Mouse (Mus musculus) kidney, adult 2 months (tissue): ENCODE measurements around the gene Ppp1r9a. TPM values are rescaled to one million over a fixed set of nuclear protein-coding genes. Genes with fewer than 3 reads are reported as not detected.

Experiments used
- DNase-seq: peaks from one replicate; pipeline ENCODE4 v3.0.0; 2021
- H3K27ac ChIP-seq: fragments of 200-500 bp; 2 replicates; pipeline ENCODE4 v1.5.1; 2012; ENCODE audit warnings: low read depth, low read length, control low read depth, inconsistent platforms; ENCODE audit not compliant: insufficient read depth
- H3K27me3 ChIP-seq: fragments of 200-500 bp; replicated peaks from 2 replicates; pipeline ENCODE4 v1.6.1; 2012; ENCODE audit warnings: mild to moderate bottlenecking, moderate library complexity, low read length, inconsistent platforms; ENCODE audit not compliant: control insufficient read depth, insufficient read depth
- H3K36me3 ChIP-seq: fragments of 200-500 bp; 2 replicates; pipeline ENCODE4 v1.6.1; 2012; ENCODE audit warnings: mild to moderate bottlenecking, moderate library complexity, low read length, inconsistent platforms; ENCODE audit not compliant: control insufficient read depth, insufficient read depth
- H3K4me1 ChIP-seq: fragments of 200-500 bp; 2 replicates; pipeline ENCODE4 v1.6.1; 2011; ENCODE audit warnings: low read length; ENCODE audit not compliant: control insufficient read depth, insufficient read depth
- H3K4me3 ChIP-seq: fragments of 200-500 bp; 2 replicates; pipeline ENCODE4 v1.5.1; 2011; ENCODE audit warnings: mild to moderate bottlenecking, low read depth, low read length, control low read depth; ENCODE audit not compliant: insufficient read depth
- CTCF ChIP-seq: fragments of 200-500 bp; conservative IDR thresholded peaks from 2 replicates; pipeline ENCODE4 v1.5.1; 2011; ENCODE audit warnings: low read depth, mild to moderate bottlenecking, control low read depth, low read length, moderate library complexity, mixed read lengths; ENCODE audit not compliant: insufficient read depth, insufficient read length
- POLR2A ChIP-seq: fragments of 200-500 bp; IDR thresholded peaks from one replicate; pipeline ENCODE4 v1.6.1; 2011; ENCODE audit warnings: low read depth, low read length, control low read depth
- WGBS: fragments of 180-500 bp; shearing (Covaris S2); methylation state at CpG from one replicate; pipeline ENCODE4 v1.1.7; 2018; 5-methylcytosine and 5-hydroxymethylcytosine counted together
- polyA plus RNA-seq: library from polyadenylated mRNA; depleted of rRNA; stranded (reverse); fragments of >200 nt; gene quantifications from 2 replicates; pipeline ENCODE4 v1.2.3, GENCODE M21; 2012

Gene Ppp1r9a
- polyA plus RNA-seq, 1 experiment = 3.0 TPM

DNA sequence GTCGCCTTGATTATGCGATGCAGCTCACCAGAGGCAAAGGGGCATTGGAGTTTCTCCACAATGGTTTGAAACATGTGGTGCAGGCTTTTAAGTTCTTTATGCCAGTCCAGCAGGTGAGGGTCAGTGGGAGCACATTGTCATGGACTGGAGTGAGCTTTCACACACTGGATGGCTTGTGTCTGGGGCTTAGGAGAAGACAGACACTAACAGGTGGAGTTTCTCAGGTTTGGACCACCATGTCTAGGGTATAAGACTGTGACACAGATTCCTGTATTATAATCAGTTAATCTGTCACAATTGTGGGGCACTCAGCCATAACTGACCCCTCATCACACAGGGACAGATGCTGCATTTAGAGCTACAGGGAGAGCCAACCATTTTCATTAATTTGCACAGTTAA is 124.5 kb downstream of the Ppp1r9a start:
- Histone ChIP-seq H3K36me3 (no peaks in the 10 kb centered on the region), H3K4me3 (no peak overlapping the region), H3K27me3 (no peaks in the 10 kb centered on the region), H3K27ac (no peak overlapping the region), H3K4me1 (peaks cover 3% of the 10 kb centered on the region; the same call in 1 of the 2 replicates)
- WGBS = 97% methylated on average over 2 of the region's 2 CpGs
- TF ChIP-seq CTCF = no peak
- no peak for DNase-seq

DNA sequence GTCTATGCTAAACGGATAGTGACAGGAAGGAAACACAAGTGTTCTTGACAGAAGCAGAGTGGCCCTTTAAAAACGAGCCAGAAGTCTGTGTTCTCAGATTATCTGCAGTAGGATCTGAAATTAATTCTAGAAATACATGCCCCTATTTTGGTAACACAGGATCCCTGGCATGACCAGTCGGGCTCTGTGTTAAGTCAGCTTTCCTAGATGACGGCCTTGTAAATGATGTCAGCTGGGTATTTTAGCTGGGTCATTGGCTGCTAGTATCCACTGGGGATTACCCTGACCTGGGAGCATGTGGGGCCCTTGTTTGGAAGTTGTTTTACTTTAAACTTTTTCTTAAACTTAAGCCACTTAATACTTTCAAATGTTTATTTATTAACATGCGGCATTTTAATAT is 125.1 kb downstream of the Ppp1r9a start:
- WGBS = 65% methylated on average over 5 of the region's 5 CpGs
- no peak overlapping the region for H3K27ac ChIP-seq
- no peak for TF ChIP-seq POLR2A
- TF ChIP-seq CTCF = no peak
- no peak overlapping the region for H3K4me3 ChIP-seq
- peaks cover 3% of the 10 kb centered on the region; the same call in 1 of the 2 replicates for H3K4me1 ChIP-seq
- H3K36me3 ChIP-seq = no peaks in the 10 kb centered on the region
- H3K27me3 ChIP-seq = no peaks in the 10 kb centered on the region
- DNase-seq = no peak

DNA sequence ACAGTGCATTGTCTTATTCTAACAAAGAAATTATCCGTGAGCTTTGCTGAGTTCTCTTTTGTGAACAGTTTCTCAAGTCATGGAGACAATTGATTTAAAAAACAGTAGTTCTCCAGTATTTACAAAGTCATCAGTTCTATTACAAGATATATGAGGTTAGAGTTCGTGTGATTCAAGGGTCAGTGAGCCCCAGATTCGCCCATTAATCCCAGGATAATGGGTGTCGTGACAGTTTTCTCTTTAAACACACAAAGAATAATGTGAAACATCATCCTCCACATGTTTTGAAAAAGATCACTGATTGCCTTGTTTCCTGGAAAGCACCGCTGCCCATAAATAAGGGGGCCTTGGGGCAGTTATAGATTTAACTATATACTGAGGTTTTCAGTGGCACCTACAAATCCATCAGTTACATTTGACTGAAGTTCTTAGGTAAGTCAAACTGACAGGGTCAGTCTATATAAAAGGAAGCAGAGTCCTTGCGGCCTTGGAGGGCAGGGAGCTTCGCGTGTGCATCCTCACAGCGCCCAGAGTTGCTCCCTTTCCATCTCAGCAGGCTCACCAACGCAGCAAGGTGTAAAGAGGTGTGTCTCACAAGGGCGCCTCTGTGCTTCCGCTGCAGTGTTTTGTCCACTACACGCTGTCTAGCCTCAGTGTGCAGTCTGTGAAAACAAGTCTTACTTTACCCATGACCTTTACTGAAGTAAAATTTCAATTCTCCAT is 126.6 kb downstream of the Ppp1r9a start:
- 70% methylated on average over 13 of the region's 13 CpGs for WGBS

DNA sequence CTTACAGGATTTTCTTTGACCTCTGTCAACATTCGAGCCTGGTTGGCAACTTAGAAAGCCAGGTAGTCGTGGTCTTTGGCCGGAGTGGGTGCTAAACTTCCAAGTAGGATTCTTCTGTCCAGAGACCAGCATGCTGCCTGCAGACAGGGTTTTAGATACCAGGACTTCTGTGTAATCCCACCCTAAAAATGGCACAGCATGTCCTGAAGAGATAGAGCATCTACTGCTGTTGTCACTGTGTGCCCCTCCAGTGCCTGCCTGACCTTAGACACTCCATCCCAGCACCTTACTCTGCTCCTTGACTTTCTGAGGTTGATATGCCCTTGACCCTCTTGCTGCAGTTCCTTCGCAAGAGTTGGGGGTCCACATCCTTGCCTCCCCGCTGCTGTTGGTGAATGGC is 127.2 kb downstream of the Ppp1r9a start:
- Histone ChIP-seq H3K4me1 (no peaks in the 10 kb centered on the region), H3K27me3 (no peaks in the 10 kb centered on the region), H3K36me3 (no peaks in the 10 kb centered on the region), H3K4me3 (no peak overlapping the region), H3K27ac (no peak overlapping the region)
- no peak for TF ChIP-seq POLR2A
- no peak for TF ChIP-seq CTCF
- DNase-seq = no peak
- 80% methylated on average over 5 of the region's 5 CpGs for WGBS

More for the DNA sequence above, 126.6 kb downstream of the Ppp1r9a start:
- Histone ChIP-seq H3K4me1 (no peaks in the 10 kb centered on the region), H3K27me3 (no peaks in the 10 kb centered on the region), H3K36me3 (no peaks in the 10 kb centered on the region), H3K4me3 (no peak overlapping the region), H3K27ac (no peak overlapping the region)
- DNase-seq = no peak
- TF ChIP-seq POLR2A = no peak
- no peak for TF ChIP-seq CTCF

DNA sequence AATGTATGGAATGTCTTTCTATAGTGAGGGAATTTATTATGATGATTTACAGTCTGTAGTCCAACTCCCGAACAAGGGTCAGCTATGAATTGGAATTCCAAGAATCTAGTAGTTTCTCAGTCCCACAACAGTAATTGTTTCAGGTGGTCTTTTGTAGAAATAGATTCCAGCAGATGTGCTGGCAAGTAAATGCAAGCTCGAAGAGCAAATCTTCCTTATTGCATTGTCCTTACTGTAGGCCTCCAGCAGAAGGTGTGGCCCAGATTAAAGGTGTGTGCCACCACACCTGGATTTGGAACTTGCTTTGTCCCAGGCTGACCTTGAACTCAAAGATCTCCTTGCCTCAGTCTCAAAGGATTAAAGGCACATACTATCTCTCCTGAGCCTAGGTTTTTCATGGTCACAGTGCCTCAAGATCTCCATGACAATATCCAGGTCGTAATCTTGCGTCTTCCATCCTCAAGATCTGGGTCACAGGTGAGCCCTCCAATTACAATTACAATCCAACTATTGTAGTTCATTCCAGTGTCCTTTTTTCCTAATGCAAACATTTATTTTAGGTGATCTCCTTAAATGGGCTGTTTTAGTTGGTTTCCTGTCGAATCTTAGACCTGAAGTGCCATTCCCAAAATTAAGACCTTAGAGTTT is 130.4 kb downstream of the Ppp1r9a start:
- no peaks in the 10 kb centered on the region for H3K27me3 ChIP-seq
- 95% methylated on average over 5 of the region's 5 CpGs for WGBS

DNA sequence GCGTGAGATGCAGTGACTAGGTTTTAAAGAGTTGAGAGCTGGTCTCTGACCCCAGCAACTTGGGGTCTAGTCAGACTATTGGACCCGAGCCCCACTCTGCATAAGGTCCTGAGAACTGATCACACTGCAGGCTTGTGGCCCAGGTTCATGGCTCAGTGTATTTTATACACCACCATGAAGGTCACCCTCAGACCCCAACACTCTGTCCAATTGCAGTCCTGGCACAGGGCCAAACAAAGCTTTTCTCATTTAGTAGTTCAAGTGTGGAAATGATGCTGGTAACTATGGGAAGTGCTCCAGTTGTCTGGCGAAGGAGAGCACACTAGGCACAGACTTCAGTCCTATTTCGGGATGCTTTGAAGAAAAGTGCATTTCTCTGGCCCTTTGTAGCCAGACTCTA is 134.5 kb downstream of the Ppp1r9a start:
- Histone ChIP-seq H3K36me3 (no peaks in the 10 kb centered on the region), H3K27me3 (no peaks in the 10 kb centered on the region), H3K4me3 (no peak overlapping the region), H3K27ac (no peak overlapping the region), H3K4me1 (no peaks in the 10 kb centered on the region)
- no peak for DNase-seq
- no peak for TF ChIP-seq POLR2A
- 85% methylated on average over 4 of the region's 4 CpGs for WGBS

More for the DNA sequence above, 130.4 kb downstream of the Ppp1r9a start:
- no peak for DNase-seq
- Histone ChIP-seq H3K4me3 (no peak overlapping the region), H3K4me1 (no peaks in the 10 kb centered on the region), H3K27ac (no peak overlapping the region), H3K36me3 (no peaks in the 10 kb centered on the region)
- no peak for TF ChIP-seq CTCF
- TF ChIP-seq POLR2A = no peak

DNA sequence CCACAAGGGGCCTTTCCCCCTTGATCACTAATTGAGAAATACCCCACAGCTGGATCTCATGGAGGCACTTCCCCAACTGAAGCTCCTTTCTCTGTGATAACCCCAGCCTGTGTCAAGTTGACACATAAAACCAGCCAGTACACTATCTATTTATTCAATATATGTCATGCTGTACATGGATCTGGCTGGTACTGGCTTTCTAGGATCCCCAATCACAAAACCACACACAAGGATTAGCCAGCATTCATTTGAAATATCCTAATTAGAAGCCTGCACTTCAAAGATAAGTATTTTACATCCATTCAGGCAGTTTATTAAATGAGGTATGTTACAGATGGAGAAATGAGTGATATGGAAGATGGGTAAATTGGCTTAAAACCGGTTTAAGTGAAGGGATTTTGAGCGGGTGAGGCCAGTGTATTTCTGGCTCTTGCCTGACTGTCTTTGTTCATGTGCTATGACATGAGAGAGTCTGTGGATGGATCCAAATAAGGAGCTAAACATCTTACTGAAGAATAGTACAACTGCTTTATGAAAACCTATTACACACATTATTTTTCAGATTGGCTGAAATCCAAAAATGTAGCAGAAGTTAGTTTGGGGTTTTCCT is 135.5 kb downstream of the Ppp1r9a start:
- H3K27ac ChIP-seq = no peak overlapping the region
- H3K27me3 ChIP-seq = no peaks in the 10 kb centered on the region
- H3K4me3 ChIP-seq = no peak overlapping the region
- TF ChIP-seq POLR2A (no peak), CTCF (no peak)
- WGBS = 88% methylated on average over 2 of the region's 2 CpGs
- H3K36me3 ChIP-seq = no peaks in the 10 kb centered on the region
- DNase-seq = no peak
- no peaks in the 10 kb centered on the region for H3K4me1 ChIP-seq
